Mouse (Mus musculus) urinary bladder, postnatal 14 days (tissue): ENCODE measurements at regions not wholly inside any gene's neighbourhood (a gene's known extent, or its start where the extent isn't known, plus 50 kb on each side); places are given as distances from the start of the nearest gene placed in this dataset.

ENCODE experiments used
- DNase-seq: peaks from one replicate; pipeline ENCODE4 v3.0.0; 2021; ENCODE audit warnings: low spot score

- no peak for DNase-seq
Observed at GRCm38 (mm10) chr1:39100492-39100891, 93.0 kb upstream of the Npas2 start.

- DNase-seq = no peak
Observed at GRCm38 (mm10) chr1:39102126-39102905, 91.2 kb upstream of the Npas2 start.

- no peak for DNase-seq
Observed at GRCm38 (mm10) chr1:39102989-39103910, 90.3 kb upstream of the Npas2 start.

GRCm38 (mm10) chr1:39105546-39106371 is 87.8 kb upstream of the Npas2 start:
- DNase-seq = peak; percentile 57

GRCm38 (mm10) chr1:39106372-39106643 is 87.2 kb upstream of the Npas2 start:
- no peak for DNase-seq

GRCm38 (mm10) chr1:39106650-39107049 is 86.9 kb upstream of the Npas2 start:
- DNase-seq = no peak

GRCm38 (mm10) chr1:39116319-39116718 is 77.2 kb upstream of the Npas2 start:
- peak; percentile 26 for DNase-seq

GRCm38 (mm10) chr1:39122316-39123015 is 71.1 kb upstream of the Npas2 start:
- no peak for DNase-seq

GRCm38 (mm10) chr1:39123081-39123812 is 70.3 kb upstream of the Npas2 start:
- no peak for DNase-seq

GRCm38 (mm10) chr1:39123813-39124146 is 69.8 kb upstream of the Npas2 start:
- no peak for DNase-seq

- DNase-seq = no peak
Observed at GRCm38 (mm10) chr1:39134521-39134920, 59.0 kb upstream of the Npas2 start.

- no peak for DNase-seq
Observed at GRCm38 (mm10) chr1:39143054-39143453, 50.5 kb upstream of the Npas2 start.

- no peak for DNase-seq
Observed at GRCm38 (mm10) chr1:39143626-39144025, 49.9 kb upstream of the Npas2 start.
